Mouse (Mus musculus) urinary bladder, adult 2 months (tissue): ENCODE measurements around the gene Pcgf2. TPM values are rescaled to one million over a fixed set of nuclear protein-coding genes. Genes with fewer than 3 reads are reported as not detected.

Source experiments
- DNase-seq: peaks from one replicate; pipeline ENCODE4 v3.0.0; 2022; ENCODE audit warnings: low spot score
- polyA plus RNA-seq: library from polyadenylated mRNA; depleted of rRNA; stranded (reverse); fragments of >200 nt; gene quantifications from 2 replicates; pipeline ENCODE4 v1.2.3, GENCODE M21; 2012

Gene Pcgf2
- polyA plus RNA-seq, 1 experiment, result 41.1 TPM

DNA sequence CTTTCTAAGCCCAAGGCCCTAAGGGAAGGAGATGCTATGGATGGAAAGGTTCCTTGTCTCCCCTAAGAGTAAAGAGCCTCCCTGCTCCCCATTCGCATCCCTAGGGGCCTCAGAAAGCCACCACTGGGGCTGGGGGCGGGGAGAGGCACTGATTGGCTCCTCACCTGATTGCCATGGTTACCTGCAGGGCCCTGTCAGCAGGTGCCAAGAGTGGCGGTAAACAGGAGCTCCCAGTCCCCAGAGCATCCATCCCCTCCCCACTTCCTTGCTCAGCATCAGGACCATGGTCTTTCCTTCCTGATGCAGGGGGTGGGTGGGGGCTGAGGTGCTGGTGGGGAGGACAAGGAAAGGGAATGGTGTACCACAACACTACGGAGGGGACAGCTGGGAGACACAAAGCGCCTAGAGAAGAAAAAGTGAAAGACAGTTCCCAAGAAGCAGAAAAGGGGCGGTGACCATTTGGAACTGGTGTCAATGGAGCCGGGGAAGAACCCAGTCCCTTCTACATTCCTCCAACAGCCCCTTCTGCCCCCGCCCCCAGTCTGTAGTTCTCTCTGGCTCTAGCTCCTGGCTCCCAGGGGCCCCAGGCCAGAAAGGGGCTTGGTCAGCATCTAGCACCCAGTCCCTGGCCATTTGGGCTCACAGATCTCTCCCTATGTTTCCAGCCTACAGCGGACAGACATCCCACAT lies 4.4 kb downstream of the Pcgf2 start:
- DNase-seq, result no peak

DNA sequence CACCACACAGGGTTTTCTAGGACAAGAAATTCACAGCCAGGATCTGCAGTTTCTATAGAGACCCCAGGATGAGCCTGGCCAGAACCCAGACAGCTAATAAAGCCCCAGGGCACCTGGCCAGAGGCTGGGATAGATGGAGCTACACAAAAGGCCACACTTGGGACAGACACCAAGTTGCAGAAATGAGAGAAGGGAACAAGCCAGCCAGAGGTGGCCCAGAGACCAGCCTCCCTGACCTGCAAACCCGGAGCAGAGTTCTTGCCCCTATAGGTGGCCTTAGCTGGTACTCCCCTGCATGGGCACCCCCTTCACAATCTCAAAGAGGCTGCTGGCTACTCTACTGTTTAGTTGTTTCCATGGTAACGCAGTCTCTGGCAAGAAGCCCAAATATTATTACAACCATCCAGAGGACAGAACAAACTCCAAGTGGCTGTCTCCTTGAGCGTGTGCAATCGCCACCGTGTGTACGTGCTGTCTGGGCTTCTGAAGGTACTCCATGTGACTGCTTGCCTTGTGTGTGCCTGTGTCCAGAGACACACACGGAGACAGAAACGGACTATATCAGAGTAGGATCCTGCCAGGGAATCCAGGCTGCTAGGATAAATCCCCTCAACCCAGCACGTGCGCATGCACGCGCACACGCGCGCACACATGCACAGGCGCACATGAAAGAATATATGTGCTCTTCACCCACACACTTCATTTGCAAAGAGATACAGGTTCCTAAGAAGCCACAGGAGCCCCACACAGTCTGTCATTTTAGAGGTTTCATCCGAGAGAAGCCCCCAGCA lies 5.2 kb downstream of the Pcgf2 start:
- no peak for DNase-seq

DNA sequence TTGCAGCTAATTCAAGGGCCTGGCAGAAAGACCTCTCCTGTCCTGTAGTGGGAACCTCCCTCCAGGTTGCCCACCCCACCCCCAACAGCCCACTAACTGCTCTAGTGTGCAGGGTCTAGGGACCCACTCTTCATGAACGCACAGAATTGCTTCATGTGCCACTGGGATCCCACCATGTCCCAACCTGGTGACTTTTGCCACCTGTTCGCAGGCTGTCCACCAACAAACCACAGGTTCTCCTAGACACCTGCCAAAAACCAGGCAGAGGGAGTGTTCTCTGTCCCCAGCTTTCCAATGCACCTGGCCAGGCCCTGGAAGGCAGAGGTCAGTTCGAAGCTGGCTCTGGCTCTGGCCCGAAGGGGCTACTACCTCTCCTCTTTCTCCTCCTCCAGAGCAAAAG lies 5.9 kb downstream of the Pcgf2 start:
- no peak for DNase-seq

- DNase-seq, result no peak
Measured at GRCm38 (mm10) chr11:97689861-97690260, 10.4 kb downstream of the Pcgf2 start.

DNA sequence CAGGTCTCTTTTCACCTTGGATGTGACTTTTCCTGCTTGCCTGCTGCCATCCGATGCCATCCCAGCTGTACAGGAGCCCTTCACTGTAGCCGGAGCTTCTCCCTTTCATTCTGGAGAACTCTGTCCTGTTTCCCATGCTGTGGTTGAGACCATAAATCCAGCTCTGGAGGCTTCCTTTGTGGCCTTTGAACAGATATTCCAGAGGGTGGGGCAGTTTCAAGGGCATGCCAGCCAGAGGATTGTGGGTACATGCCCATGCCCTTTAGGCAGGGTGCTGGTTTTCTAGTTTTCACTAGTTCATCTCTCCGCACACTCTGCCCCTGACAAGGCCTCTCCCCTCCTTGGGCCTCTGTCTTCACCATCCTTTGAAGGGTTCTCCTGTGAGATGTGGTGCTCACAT lies 13.2 kb downstream of the Pcgf2 start:
- DNase-seq, result no peak

- no peak for DNase-seq
Measured at GRCm38 (mm10) chr11:97686322-97686908, 13.9 kb downstream of the Pcgf2 start.

DNA sequence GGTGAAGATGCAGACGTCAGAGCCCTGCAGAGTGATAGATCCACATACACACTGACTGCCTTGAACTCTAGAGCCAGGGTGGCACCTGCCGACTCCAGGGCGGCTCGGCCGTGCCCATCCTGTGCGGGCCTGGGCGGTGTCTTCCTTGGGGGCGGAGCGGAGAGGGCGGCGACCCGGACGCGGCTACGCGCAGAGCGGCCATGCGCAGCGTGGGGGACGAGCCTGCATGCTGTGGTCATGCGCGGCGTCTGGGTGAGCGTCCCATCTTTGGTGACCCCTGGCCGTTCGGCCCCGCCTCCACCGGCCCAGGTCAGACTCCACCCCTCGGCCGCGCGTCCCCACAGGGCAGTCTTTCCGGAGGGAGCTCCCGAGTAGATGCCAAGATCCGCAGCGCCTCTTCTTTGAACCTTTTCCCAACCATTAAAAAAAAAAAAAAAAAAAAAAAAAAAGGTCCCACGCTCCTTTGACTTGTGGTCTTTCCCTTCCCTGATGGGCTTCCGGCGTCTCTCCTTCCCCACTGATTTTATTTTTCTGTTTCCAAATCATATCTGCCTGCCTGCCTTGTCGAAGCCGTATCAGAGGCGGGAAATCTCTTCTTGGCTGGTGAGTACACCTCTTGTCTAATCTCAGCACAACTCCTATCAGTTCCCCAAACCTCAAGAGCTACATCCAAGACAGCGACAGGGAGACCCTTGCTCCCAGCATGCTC lies 14.5 kb downstream of the Pcgf2 start, which contains the start of gene Cisd3:
Gene Cisd3 (plus strand): TSS at position 214 of the 709 bp plus-strand sequence.
- DNase-seq, result peak; percentile 93

DNA sequence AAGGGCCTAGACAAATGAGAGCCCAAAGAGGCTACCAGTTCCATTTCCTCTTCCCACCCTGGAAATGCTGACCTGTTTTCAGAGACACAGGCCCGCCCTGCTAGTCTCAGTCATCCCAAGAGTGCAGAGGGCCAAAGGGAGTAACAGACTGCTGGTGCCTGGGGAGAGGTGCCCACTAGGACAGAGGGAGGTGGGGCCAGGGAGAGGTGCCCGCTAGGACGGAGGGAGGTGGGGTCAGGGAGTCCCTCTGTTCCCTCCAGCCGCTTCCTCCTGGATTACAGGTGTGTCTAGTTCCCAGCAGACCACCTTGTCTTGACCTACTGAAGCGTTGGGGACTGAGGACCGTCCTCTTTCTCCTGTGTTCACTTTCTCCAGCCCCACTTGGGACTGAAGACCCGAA lies 15.5 kb downstream of the Pcgf2 start:
- DNase-seq, result no peak

DNA sequence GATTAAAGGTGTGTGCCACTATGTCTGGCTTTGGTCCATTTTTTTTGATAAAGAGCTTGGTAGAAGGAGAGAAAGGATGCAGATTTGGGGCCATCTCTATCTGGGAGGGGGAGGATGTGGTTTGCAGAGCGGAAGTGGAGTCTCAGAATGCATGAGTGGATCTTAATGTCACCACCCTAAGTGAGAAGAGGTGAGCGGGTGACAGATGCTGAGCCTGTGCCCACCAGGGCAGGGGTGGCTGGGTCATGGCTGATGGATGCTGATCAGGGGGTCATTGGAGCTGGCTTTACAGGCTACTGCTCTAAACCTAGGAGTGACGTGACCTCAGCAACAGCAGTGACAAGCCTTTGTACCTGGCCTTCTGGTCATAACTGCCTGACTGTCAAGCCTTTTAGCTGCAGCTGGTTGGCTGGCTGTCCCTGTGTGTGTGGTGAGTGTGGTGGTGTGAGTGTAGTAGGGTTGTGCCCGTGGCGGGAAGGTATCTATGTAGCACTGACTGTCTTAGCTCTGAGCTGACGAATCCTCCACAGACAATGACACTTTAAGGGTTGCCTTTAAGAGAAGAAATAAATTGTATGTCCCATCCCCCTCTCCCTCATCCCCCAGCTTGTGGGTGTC lies 16.1 kb downstream of the Pcgf2 start:
- DNase-seq, result no peak

DNA sequence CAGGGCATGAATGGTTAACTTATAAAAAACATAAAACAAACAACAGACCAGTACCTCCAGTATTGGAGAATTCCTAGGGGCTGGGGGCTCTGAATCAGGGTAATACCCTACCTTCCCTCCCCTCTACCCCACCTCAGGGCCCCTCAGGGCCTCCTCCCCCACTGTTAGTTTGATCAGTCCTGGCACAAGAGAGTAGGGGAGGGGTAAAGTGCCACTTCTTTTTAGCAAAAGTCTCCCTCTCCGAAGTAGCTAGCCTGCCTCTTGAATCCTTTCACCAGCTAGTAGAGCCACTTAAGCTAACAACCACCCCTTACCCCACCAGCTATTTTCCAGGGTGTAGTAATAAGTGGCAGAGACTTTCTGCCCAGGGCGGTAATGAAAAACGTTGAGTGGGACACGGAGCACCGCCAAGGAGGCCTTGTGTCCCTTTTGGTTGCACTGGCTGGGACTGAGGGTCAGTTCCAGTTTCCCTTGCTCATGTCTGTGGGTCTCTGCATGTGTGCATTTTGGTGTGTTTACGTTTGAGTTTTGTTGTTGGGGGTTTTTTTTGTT lies 17.7 kb downstream of the Pcgf2 start:
- DNase-seq, result no peak

DNA sequence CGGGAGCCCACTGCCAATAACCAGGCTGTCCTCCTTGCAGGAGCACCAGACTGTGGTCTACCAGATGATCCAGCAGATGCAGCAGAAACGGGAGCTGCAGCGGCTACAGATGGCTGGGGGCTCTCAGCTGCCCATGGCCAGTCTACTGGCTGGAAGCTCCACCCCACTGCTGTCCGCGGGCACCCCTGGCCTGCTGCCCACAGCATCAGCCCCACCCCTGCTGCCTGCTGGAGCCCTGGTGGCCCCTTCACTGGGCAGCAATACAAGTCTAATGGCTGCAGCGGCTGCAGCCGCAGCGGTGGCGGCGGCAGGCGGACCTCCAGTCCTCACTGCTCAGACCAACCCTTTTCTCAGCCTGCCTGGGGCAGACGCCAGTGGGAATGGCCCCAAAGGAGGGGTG lies 19.9 kb downstream of the Pcgf2 start:
- no peak for DNase-seq

GRCm38 (mm10) chr11:97678301-97678700 lies 22.0 kb downstream of the Pcgf2 start:
- DNase-seq, result no peak

- DNase-seq, result no peak
Measured at GRCm38 (mm10) chr11:97677842-97678241, 22.5 kb downstream of the Pcgf2 start.

GRCm38 (mm10) chr11:97677381-97677780 lies 22.9 kb downstream of the Pcgf2 start:
- no peak for DNase-seq

GRCm38 (mm10) chr11:97676050-97676754 lies 24.1 kb downstream of the Pcgf2 start:
- DNase-seq, result no peak

DNA sequence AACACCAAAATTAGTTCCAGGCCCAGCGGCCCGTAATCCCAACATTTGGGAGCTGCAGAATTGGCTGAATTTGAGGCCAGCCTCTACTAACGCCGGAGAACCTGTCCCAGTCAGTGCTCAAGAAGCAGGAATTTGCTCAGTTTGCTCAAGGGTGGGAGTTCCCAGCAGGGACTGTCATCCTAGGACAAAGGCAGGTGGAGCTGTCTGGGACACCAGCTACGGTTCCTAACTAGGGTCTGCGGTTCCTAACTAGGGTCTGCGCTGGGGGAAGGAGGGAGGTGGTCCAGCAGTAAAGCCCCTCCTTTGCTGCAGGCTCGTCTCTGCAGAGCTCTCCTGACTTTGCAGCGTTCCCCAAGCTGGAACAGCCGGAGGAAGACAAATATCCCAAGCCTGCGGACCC lies 27.1 kb downstream of the Pcgf2 start:
- no peak for DNase-seq

GRCm38 (mm10) chr11:97671177-97671527 lies 29.1 kb downstream of the Pcgf2 start:
- no peak for DNase-seq

DNA sequence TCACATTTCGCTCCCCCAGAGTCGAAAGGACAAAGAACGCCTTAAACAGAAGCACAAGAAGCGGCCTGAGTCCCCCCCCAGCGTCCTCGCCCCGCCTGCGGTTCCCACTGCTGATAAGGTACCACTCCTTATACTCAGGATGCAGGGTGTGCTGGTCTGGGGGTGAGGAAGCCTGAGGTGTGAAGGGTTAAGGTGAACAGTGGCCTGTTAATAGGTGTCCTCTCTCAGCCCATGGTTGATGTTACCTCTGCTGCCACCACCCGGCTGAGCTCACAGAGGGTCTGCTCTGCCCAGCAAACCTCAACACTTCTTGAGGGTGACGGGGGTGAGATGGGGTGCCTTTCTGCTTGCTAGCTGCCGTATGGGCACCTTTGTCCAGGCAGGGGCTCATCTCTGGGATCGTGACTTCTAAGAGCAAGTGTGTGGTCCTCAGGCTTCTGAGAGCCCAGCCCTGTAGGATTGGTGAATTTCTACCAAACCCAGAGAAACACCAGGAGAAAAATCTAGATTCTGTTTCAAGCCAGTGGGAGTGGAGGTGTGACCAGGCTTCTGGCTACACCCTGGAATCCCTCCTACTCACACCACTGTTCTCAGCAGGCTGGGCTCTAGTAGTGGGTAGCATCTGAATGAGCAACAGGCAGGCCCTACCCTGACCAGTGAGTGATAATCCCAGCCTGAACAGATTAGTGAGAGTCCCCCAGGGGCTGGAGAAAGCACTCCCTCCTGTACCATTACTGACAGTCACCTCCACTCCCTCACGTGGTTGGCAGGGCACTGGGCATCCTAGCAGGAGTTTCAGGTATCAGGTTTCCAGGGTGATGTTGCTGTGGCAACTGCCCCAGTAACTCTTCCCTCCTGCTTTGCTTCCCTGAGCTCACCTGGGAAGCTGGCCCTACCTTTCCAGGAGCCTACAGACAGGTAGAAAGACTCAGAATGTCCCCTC lies 29.8 kb downstream of the Pcgf2 start:
- no peak for DNase-seq

DNA sequence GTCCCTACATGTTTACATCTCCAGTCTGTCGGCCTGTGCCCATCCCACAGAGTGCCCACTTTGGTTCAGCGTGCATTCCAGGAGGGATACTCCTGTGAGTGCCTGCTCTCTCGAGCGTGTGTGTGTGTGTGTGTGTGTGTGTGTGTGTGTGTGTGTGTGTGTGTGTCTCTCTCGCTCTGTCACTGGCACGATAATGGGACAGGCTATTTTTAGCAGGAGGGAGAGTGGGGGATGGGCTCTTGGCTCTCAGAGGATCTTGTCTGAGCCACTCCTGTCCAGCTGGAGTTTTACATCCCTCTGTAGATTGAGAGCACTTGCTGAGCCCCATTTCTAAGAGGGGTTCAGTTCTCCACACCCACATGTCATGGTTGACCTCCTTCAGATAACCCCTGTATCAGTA lies 30.5 kb downstream of the Pcgf2 start:
- no peak for DNase-seq

GRCm38 (mm10) chr11:97669268-97669667 lies 31.0 kb downstream of the Pcgf2 start:
- no peak for DNase-seq
